Mouse (Mus musculus) gastrocnemius, postnatal 10 days (tissue): ENCODE results near the gene Rcbtb2. TPM values are rescaled to one million over a fixed set of nuclear protein-coding genes. Genes with fewer than 3 reads are reported as not detected.

ENCODE experiments used
- microRNA-seq, 2 experiments: library from miRNA; unstranded; fragments of <30 nt; microRNA quantifications; one replicate each; pipeline ENCODE4 v1.2.0; 2021
- total RNA-seq, 2 experiments: library from RNA; stranded (reverse); gene quantifications; 2 replicates each; pipeline ENCODE4 v1.2.3; 2021

Rcbtb2 gene
- total RNA-seq, 2 experiments from 2014 or later = 26.1 to 28.9 TPM

Small RNA genes within 50 kb of the gene (microRNA-seq; reads per million reads assigned to microRNA genes)
- 0 reads per million in 2 experiments for gene Mir687

Other genes with a start within 250 kb of the Rcbtb2 start
- gene Cysltr2, start 73.9 kb upstream of the Rcbtb2 start, total RNA-seq = 1 to 10 TPM in 1 of 2 experiments, not detected in 1; 1.1 TPM
- gene Lpar6, start 114.9 kb downstream of the Rcbtb2 start, total RNA-seq = 1 to 10 TPM; 3.0 to 3.1 TPM
- gene Rb1, start 202.8 kb downstream of the Rcbtb2 start, total RNA-seq = 10 to 100 TPM; 24.7 to 31.0 TPM